Mouse (Mus musculus) hindbrain, postnatal 0 days (tissue): ENCODE data around the gene Grin2b. TPM values are rescaled to one million over a fixed set of nuclear protein-coding genes. Genes with fewer than 3 reads are reported as not detected.
"Not testable (repeated sequence)": the region's sequence is repeated elsewhere in the genome, so short reads cannot be mapped to it uniquely, and the experiment has no call there.

Source experiments
- ATAC-seq: fragments of 200-750 bp; cut with Nextera tagmentation; 2 replicates; pipeline ENCODE4 v1.8.0; 2017; ENCODE audit warnings: mild to moderate bottlenecking, moderate TSS enrichment, moderate library complexity
- DNase-seq: peaks from one replicate; pipeline ENCODE4 v3.0.0-alpha.2; 2015; ENCODE audit warnings: low spot score
- H3K27ac ChIP-seq: fragments of 300-500 bp; sonication (generic); 2 replicates; pipeline ENCODE4 v1.5.1; 2014; ENCODE audit warnings: mild to moderate bottlenecking
- H3K27me3 ChIP-seq: fragments of 300-500 bp; sonication (generic); 2 replicates; pipeline ENCODE4 v1.6.1; 2014; ENCODE audit warnings: low read length, mixed read lengths; ENCODE audit not compliant: insufficient read depth
- H3K36me3 ChIP-seq: fragments of 300-500 bp; sonication (generic); 2 replicates; pipeline ENCODE4 v1.6.1; 2014; ENCODE audit warnings: low read length, mixed read lengths; ENCODE audit not compliant: insufficient read depth
- H3K4me1 ChIP-seq: fragments of 300-500 bp; sonication (generic); 2 replicates; pipeline ENCODE4 v1.6.1; 2014; ENCODE audit warnings: antibody characterized with exemption, low read length, mixed read lengths; ENCODE audit not compliant: insufficient read depth
- H3K4me2 ChIP-seq: fragments of 300-500 bp; sonication (generic); 2 replicates; pipeline ENCODE4 v1.6.1; 2014; ENCODE audit warnings: low read depth, mild to moderate bottlenecking, low read length, moderate library complexity, mixed read lengths
- H3K4me3 ChIP-seq: fragments of 300-500 bp; sonication (generic); 2 replicates; pipeline ENCODE4 v1.5.1; 2014; ENCODE audit warnings: low read length
- H3K9ac ChIP-seq: fragments of 300-500 bp; sonication (generic); replicated peaks from 2 replicates; pipeline ENCODE4 v1.6.1; 2014; ENCODE audit warnings: mild to moderate bottlenecking, low read length, moderate library complexity, mixed read lengths
- H3K9me3 ChIP-seq: fragments of 300-500 bp; sonication (generic); 2 replicates; pipeline ENCODE4 v1.6.1; 2016; ENCODE audit warnings: low read length, mixed read lengths
- CTCF ChIP-seq: IDR thresholded peaks from 2 replicates; pipeline ENCODE4 v1.5.1; 2016; ENCODE audit warnings: antibody characterized with exemption, control low read depth, low read depth
- WGBS: fragments of 180-500 bp; shearing (Covaris S2); extraction: QIAGEN DNeasy Blood & Tissue Kit; methylation state at CpG from one replicate; pipeline ENCODE4 v1.1.7; 2014; 5-methylcytosine and 5-hydroxymethylcytosine counted together
- polyA plus RNA-seq: library from polyadenylated mRNA; unstranded; fragments of >200 nt; fragmentation: Nextera tagmentation; extraction: Ambion mirVana; gene quantifications from 2 replicates; pipeline ENCODE4 v1.2.1, GENCODE M21; 2015
- total RNA-seq: library from RNA; depleted of rRNA; stranded (reverse); fragments of >200 nt; gene quantifications from 2 replicates; pipeline ENCODE4 v1.2.3, GENCODE M21; 2014

Gene Grin2b
- total and polyA plus RNA-seq, 2 experiments from 2014 or later: 55.1 to 67.0 TPM

DNA sequence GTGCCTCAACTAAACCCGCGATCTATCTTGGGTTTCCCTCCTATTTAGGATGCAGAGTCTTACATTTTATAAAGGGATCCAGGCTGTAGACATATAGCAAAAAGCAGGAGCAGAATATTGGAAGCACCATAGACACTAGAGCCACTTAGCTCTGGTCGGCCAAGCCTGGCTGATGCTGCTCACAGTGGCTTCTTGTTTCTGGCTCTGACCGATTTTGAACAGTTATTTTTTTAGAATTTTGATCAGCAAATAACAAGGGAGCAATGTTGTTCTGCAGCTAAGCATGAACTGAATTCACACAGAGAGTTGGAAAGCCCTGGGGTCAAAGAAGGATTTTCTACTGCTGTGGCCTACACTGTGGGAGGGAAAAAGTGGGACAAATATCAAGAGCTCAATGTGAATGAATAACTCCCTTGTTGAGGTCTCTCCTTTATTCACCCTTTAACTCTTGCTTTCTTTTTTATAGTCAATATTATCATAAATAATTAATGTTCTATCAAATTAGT is 439.0 kb downstream of the Grin2b start:
- WGBS: 69% methylated on average over 4 of the region's 4 CpGs
- no peak overlapping the region for H3K27ac ChIP-seq
- H3K4me3 ChIP-seq: no peak overlapping the region
- no peak for TF ChIP-seq CTCF
- no peaks in the 10 kb centered on the region for H3K27me3 ChIP-seq
- H3K4me2 ChIP-seq: no peak overlapping the region
- H3K4me1 ChIP-seq: no peaks in the 10 kb centered on the region
- ATAC-seq (peak; percentile 80), DNase-seq (no peak)
- peaks cover 29% of the 10 kb centered on the region for H3K36me3 ChIP-seq
- no peak overlapping the region for H3K9ac ChIP-seq
- no peaks in the 10 kb centered on the region for H3K9me3 ChIP-seq

DNA sequence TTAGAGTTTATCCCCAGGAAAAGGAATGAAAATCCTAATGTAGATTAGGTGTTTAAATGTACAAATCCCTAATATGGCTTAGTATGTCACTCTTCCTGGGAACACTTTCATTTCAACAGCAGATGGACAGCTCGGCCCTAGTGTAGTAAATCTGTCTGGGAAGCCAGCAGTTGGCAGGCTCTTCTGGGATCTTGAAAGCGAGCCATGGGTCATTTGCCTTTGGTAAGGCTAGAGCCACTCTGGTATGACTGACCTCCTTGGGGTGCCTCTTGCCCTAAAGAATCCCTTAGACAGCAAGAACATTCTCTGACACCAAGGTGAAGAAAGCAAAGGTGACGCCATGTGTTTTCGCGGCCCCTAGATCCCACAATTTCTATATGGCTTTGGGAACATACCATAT is 446.2 kb downstream of the Grin2b start:
- TF ChIP-seq CTCF: no peak
- ATAC-seq (no peak), DNase-seq (no peak)
- Histone ChIP-seq H3K4me1 (no peaks in the 10 kb centered on the region), H3K9ac (no peak overlapping the region), H3K27ac (no peak overlapping the region), H3K27me3 (no peaks in the 10 kb centered on the region), H3K4me3 (no peak overlapping the region), H3K9me3 (no peaks in the 10 kb centered on the region), H3K4me2 (no peak overlapping the region), H3K36me3 (0 out of 2 replicates have a peak, but pooled peaks cover 3% of the 10 kb centered on the region)
- WGBS: 85% methylated on average over 5 of the region's 5 CpGs

DNA sequence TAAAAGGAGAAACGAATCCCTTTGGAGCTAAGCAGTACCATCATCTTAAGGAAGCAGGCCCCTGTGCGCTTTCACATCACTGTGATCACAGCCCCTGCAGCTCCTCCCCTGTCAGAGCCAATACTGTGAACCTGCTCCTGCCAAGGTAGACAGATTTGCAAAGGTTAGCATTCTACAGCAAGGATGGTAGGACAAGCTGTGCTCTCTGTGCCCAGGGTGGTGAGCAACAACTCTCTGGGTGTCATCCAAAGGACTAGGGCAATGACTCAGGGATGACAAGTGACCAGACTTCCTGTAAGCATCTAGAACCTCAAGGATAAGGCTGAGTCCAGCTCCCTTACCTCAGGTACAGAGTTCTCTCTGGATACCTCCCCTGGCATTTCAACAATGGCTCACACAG is 451.6 kb downstream of the Grin2b start:
- Histone ChIP-seq H3K4me2 (no peak overlapping the region), H3K9ac (no peak overlapping the region), H3K9me3 (no peaks in the 10 kb centered on the region), H3K4me1 (no peaks in the 10 kb centered on the region), H3K4me3 (no peak overlapping the region), H3K27me3 (no peaks in the 10 kb centered on the region), H3K36me3 (no peaks in the 10 kb centered on the region), H3K27ac (no peak overlapping the region)
- TF ChIP-seq CTCF: no peak
- ATAC-seq: no peak
- no peak for DNase-seq
- 91% methylated on average over 2 of the region's 2 CpGs for WGBS

DNA sequence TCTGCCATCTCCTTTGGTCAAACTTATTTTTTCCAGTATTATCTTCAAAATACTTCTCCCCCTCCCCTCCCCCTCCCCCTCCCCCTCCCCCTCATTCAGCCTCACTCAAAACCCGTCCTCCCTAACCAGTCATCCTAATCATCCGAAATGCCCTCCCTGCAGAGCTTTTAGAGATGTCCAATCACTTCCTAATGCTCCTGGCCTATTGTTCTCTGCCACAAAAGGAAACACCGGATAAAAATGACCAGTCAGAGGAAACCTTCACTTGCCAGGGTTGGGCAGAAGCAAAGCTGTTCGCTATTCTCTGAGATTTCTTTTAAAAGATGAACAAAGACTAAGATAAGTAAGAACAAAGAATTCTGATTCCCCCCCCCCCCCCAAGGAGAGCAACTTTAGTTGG is 458.4 kb downstream of the Grin2b start:
- Histone ChIP-seq H3K9me3 (no peaks in the 10 kb centered on the region), H3K27ac (no peak overlapping the region), H3K36me3 (no peaks in the 10 kb centered on the region), H3K9ac (no peak overlapping the region), H3K27me3 (no peaks in the 10 kb centered on the region), H3K4me2 (no peak overlapping the region), H3K4me1 (no peaks in the 10 kb centered on the region), H3K4me3 (no peak overlapping the region)
- TF ChIP-seq CTCF: no peak
- WGBS: 17% methylated on average over 4 of the region's 4 CpGs
- DNase-seq (no peak), ATAC-seq (no peak)

DNA sequence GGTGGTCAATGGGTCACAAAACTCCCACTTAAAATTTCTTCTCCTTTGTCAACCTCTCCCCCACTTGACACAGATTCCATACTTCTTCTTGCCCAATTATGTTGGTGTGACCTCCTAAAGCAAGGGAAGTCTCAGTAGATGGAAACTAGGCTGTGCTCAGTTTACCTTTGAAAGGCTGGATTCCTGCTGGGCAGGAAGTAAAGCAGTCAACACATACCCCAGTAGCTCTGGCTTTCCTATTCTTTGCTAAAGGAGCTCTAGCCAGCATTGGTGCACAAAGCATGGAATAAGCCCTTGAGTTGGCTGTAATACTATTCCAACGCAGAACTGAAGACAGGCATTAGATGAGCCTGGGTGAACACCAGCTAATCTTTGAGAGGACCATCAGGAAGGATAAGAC is 459.1 kb downstream of the Grin2b start:
- H3K4me1 ChIP-seq: no peaks in the 10 kb centered on the region
- no peaks in the 10 kb centered on the region for H3K9me3 ChIP-seq
- no peak for TF ChIP-seq CTCF
- no peak overlapping the region for H3K27ac ChIP-seq
- H3K4me3 ChIP-seq: no peak overlapping the region
- 59% methylated on average over 1 of the region's 1 CpGs for WGBS
- H3K27me3 ChIP-seq: no peaks in the 10 kb centered on the region
- DNase-seq: no peak
- ATAC-seq: no peak
- H3K9ac ChIP-seq: no peak overlapping the region
- no peaks in the 10 kb centered on the region for H3K36me3 ChIP-seq
- H3K4me2 ChIP-seq: no peak overlapping the region

DNA sequence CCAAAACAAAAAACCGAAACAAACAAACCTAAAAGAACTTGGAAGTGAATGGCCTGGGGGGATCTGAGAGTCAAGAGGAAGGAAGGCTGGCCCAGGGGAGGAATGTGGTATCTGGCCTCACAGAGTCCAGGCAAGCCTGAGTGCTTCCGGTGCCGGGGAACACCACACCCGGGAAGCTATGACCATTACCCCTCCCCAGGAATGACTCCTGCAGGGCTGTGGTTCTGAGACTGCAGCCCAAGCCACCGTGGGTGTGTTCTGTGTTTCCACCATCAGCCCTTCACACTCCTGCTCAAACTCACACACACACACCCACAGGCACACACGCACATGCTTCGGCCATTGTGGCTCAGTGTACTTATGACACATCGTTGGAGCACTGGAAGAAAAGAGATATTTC is 459.6 kb downstream of the Grin2b start:
- Histone ChIP-seq H3K4me3 (no peak overlapping the region), H3K27ac (no peak overlapping the region), H3K9me3 (no peaks in the 10 kb centered on the region), H3K9ac (no peak overlapping the region), H3K4me2 (no peak overlapping the region), H3K27me3 (no peaks in the 10 kb centered on the region), H3K36me3 (no peaks in the 10 kb centered on the region), H3K4me1 (no peaks in the 10 kb centered on the region)
- DNase-seq (no peak), ATAC-seq (no peak)
- TF ChIP-seq CTCF: no peak
- WGBS: 91% methylated on average over 8 of the region's 8 CpGs

DNA sequence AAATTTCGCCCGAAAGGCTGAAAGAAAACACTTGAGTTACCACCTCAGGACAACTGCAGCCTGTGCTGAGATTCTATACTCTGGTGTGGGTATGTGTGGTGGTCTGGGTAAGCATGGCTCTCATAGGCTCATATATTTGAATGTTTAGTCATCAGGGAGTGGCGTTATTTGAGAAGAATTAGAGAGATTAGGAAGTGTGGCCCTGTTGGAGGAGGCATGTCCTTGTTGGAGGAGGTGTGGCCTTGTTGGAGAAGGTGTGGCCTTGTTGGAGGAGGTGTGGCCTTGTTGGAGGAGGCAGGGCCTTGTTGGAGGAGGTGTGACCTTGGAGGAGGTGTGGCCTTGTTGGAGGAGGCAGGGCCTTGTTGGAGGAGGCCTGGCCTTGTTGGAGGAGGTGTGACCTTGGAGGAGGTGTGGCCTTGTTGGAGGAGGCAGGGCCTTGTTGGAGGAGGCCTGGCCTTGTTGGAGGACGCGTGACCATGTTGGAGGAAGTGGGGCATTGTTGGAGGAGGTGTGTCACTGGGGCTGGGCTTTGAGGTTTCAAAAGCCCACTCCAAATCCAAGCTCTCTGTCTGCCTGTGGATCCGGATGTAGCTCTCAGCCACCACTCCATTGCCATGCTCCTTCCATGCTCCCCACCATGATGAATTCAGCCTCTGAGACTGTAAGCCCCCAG is 466.3 kb downstream of the Grin2b start:
- WGBS: 85% methylated on average over 6 of the region's 6 CpGs
- peak; percentile 31; the same call in 1 of the 2 replicates for ATAC-seq
- DNase-seq, H3K4me2 ChIP-seq, H3K27me3 ChIP-seq, H3K4me3 ChIP-seq, H3K36me3 ChIP-seq, H3K4me1 ChIP-seq, H3K27ac ChIP-seq, H3K9me3 ChIP-seq, H3K9ac ChIP-seq: not testable (repeated sequence)
